In genomic region chr4:65123741-65124224, GRCm38 (mm10) we compare ENCODE assay signal across 8 mouse cellular contexts. TPM values are rescaled to one million over a fixed set of nuclear protein-coding genes. Genes with fewer than 3 reads are reported as not detected.
DNase-seq lines count a peak whose midpoint lies in the region; ATAC-seq lines count a peak whose summit lies in the region.

TSS of gene Pappa (plus strand) at chr4:65124174.

- H3K4me3 ChIP-seq in lung, embryonic 16.5 days (ENCODE audit: low read length): peak within 1 kb of the TSS; percentile 61
- peak within 1 kb of the TSS; percentile 54 for H3K4me3 ChIP-seq in embryonic facial prominence, embryonic 14.5 days (ENCODE audit: low read depth, low read length)
- H3K4me3 ChIP-seq in limb, embryonic 11.5 days (ENCODE audit: low read depth, low read length): peak within 1 kb of the TSS; percentile 46

- ATAC-seq in lung, embryonic 16.5 days (ENCODE audit: low read depth): no peak
- ATAC-seq in embryonic facial prominence, embryonic 14.5 days (ENCODE audit: low read depth): no peak
- ATAC-seq in limb, embryonic 11.5 days (ENCODE audit: insufficient number of reproducible peaks, low FRiP score, low TSS enrichment, low read depth): no peak

- peak within 1 kb of the TSS; percentile 69 for H3K9ac ChIP-seq in lung, embryonic 16.5 days (ENCODE audit: low read length)
- peak within 1 kb of the TSS; percentile 65 for H3K9ac ChIP-seq in embryonic facial prominence, embryonic 14.5 days (ENCODE audit: low read depth, low read length)
- H3K9ac ChIP-seq in limb, embryonic 11.5 days (ENCODE audit: low read length): peak within 1 kb of the TSS; percentile 59

- H3K27me3 ChIP-seq in lung, embryonic 16.5 days (ENCODE audit: control insufficient read depth, insufficient read depth, low read depth, low read length): peaks cover 5% of the 10 kb centered on the region; the same call in 1 of the 2 replicates
- H3K27me3 ChIP-seq in embryonic facial prominence, embryonic 14.5 days (replicated peaks; ENCODE audit: control insufficient read depth, insufficient read depth, low read length): peaks cover 18% of the 10 kb centered on the region
- H3K27me3 ChIP-seq in limb, embryonic 11.5 days (ENCODE audit: control insufficient read depth, insufficient read depth, low read length): peaks cover 6% of the 10 kb centered on the region

- H3K9me3 ChIP-seq in lung, embryonic 16.5 days (ENCODE audit: control insufficient read depth, low read length): no peaks in the 10 kb centered on the region
- H3K9me3 ChIP-seq in embryonic facial prominence, embryonic 14.5 days (ENCODE audit: control insufficient read depth, low read length): no peaks in the 10 kb centered on the region
- H3K9me3 ChIP-seq in limb, embryonic 11.5 days (ENCODE audit: control insufficient read depth, low read length): no peaks in the 10 kb centered on the region

- H3K4me1 ChIP-seq in lung, embryonic 16.5 days (replicated peaks; ENCODE audit: control insufficient read depth, insufficient read depth, low read length): peaks cover 10% of the 10 kb centered on the region
- H3K4me1 ChIP-seq in embryonic facial prominence, embryonic 14.5 days (ENCODE audit: control insufficient read depth, insufficient read depth, low read length): peaks cover 9% of the 10 kb centered on the region; the same call in 1 of the 2 replicates
- peaks cover 8% of the 10 kb centered on the region; the same call in 1 of the 2 replicates for H3K4me1 ChIP-seq in limb, embryonic 11.5 days (ENCODE audit: control insufficient read depth, insufficient read depth, low read length)

- 1% methylated on average over 15 of the region's 16 CpGs for WGBS in lung, embryonic 16.5 days
- 0% methylated on average over 16 of the region's 16 CpGs for WGBS in embryonic facial prominence, embryonic 14.5 days
- WGBS in limb, embryonic 11.5 days: 2% methylated on average over 15 of the region's 16 CpGs

- no peak for DNase-seq in lung, adult 18-20 months
- DNase-seq in embryonic facial prominence, embryonic 14.5 days (ENCODE audit: low spot score): peak; percentile 18
- DNase-seq in limb, embryonic 11.5 days (ENCODE audit: low spot score): peak; percentile 41
- DNase-seq in retina, embryonic 14.5 days (ENCODE audit: low spot score): peak; percentile 27
- no peak for DNase-seq in thymus, postnatal 0 days (ENCODE audit: low spot score)
- DNase-seq in ovary, postnatal 10 days (ENCODE audit: low spot score): no peak
- DNase-seq in thymus, adult 18-20 months: no peak

- no peak within 1 kb of the TSS for H3K27ac ChIP-seq in lung, embryonic 16.5 days (ENCODE audit: low read length)
- H3K27ac ChIP-seq in embryonic facial prominence, embryonic 14.5 days (replicated peaks; ENCODE audit: low read depth, low read length): peak within 1 kb of the TSS; percentile 41; the same call in 1 of the 2 replicates
- H3K27ac ChIP-seq in limb, embryonic 11.5 days (replicated peaks; ENCODE audit: low read depth, low read length): no peak within 1 kb of the TSS

- peak within 1 kb of the TSS; percentile 90 for H3K4me2 ChIP-seq in lung, embryonic 16.5 days (ENCODE audit: low read depth, low read length)
- peak within 1 kb of the TSS; percentile 89 for H3K4me2 ChIP-seq in embryonic facial prominence, embryonic 14.5 days (ENCODE audit: low read depth, low read length)
- peak within 1 kb of the TSS; percentile 84 for H3K4me2 ChIP-seq in limb, embryonic 11.5 days (ENCODE audit: low read depth, severe bottlenecking)

- no peaks in the 10 kb centered on the region for H3K36me3 ChIP-seq in lung, embryonic 16.5 days (ENCODE audit: control insufficient read depth, insufficient read depth, low read length)
- H3K36me3 ChIP-seq in embryonic facial prominence, embryonic 14.5 days (ENCODE audit: control insufficient read depth, insufficient read depth, low read length): no peaks in the 10 kb centered on the region
- no peaks in the 10 kb centered on the region for H3K36me3 ChIP-seq in limb, embryonic 11.5 days (ENCODE audit: control insufficient read depth, insufficient read depth, low read length)

RNA-seq across cellular contexts. Expression of gene Pappa, which starts in this region (rescaled TPM):
- 0.74 and 0.87 TPM in 2 replicates for polyA plus RNA-seq in lung, embryonic 16.5 days (2015; fragmentation: Nextera tagmentation; extraction: Ambion mirVana)
- 1.7 and 1.8 TPM in 2 replicates for polyA plus RNA-seq in embryonic facial prominence, embryonic 14.5 days (2014; fragmentation: Nextera tagmentation; extraction: Ambion mirVana)
- 0.58 and 0.68 TPM in 2 replicates for polyA plus RNA-seq in limb, embryonic 11.5 days (2014; fragmentation: Nextera tagmentation; extraction: Ambion mirVana)
- polyA plus RNA-seq in thymus, postnatal 0 days (2015; fragmentation: Nextera tagmentation; extraction: Ambion mirVana): 0.15 and 0.18 TPM in 2 replicates

Comparison
In these comparisons a context has a peak if more than half of its experiments do, and no peak if none do; other contexts are left out.
1. Peak in DNase-seq, H3K4me3 ChIP-seq, H3K9ac ChIP-seq and H3K4me2 ChIP-seq in limb, embryonic 11.5 days; RNA of the gene not detected or under 1 TPM.
2. DNase-seq: peak in embryonic facial prominence, embryonic 14.5 days (single experiment) and retina, embryonic 14.5 days (single experiment); none in lung, adult 18-20 months (0 of 2), thymus, postnatal 0 days (single experiment), ovary, postnatal 10 days (single experiment) and thymus, adult 18-20 months (0 of 2).
3. Peak in every context shown above with its lines, with median percentiles within 50 percentile points of each other: H3K4me2 ChIP-seq, H3K4me3 ChIP-seq and H3K9ac ChIP-seq.